Mouse (Mus musculus): ENCODE results near the gene Ica1. TPM values are rescaled to one million over a fixed set of nuclear protein-coding genes. Genes with fewer than 3 reads are reported as not detected.

The Ica1 gene
- total and polyA plus RNA-seq, 3 experiments, result 3.9 to 7.8 (median 7.0) TPM

- H3K36me3 ChIP-seq (ENCODE audit: control insufficient read depth, insufficient read depth, low read length), result no peaks in the 10 kb centered on the region
- no peak overlapping the region for H3K9ac ChIP-seq (ENCODE audit: low read depth, low read length)
- H3K4me3 ChIP-seq, result no peak overlapping the region
- TF ChIP-seq CTCF (IDR thresholded peaks at IDR 0.05) (no peak), EP300 (IDR thresholded peaks at IDR 0.05; ENCODE audit: insufficient read depth, low read depth, low read length) (no peak), POLR2A (IDR thresholded peaks at IDR 0.05; ENCODE audit: insufficient read depth, low read depth, low read length) (no peak)
- H3K27me3 ChIP-seq (ENCODE audit: control insufficient read depth, insufficient read depth, low read length), result no peaks in the 10 kb centered on the region
- intact Hi-C loops (cut with DNase I), result no loop called here
- DNase-seq, result no peak
- peaks cover 1% of the 10 kb centered on the region for H3K79me2 ChIP-seq (replicated peaks; ENCODE audit: control insufficient read depth, insufficient read depth, low read length)
- H3K4me1 ChIP-seq (ENCODE audit: control insufficient read depth, insufficient read depth, low read length), result peaks cover 3% of the 10 kb centered on the region
- 89% methylated on average over 5 of the region's 5 CpGs for WGBS
- H3K27ac ChIP-seq, result no peak overlapping the region
Observed at GRCm38 (mm10) chr6:8766652-8767051, 11.6 kb downstream of the Ica1 start.

DNA sequence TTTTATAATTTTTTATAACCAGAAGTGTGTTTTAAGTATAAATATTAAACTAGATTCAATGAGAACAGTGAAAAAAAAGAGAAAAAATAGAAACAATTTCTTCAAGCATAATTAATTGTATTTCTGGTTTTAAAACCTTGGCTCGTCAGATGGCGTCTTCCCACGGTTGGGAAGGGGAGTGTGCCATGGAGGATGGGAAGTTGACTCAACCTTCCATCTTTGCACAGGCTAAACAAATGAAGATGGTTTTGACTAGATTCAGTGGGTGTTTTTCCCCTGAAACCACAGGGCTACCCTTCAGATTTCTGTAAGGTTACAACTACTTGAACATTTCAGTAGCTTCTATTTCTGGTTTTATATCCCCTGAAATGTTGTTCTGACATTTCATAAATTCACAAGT lies 12.5 kb downstream of the Ica1 start:
- 93% methylated on average over 3 of the region's 3 CpGs for WGBS
- intact Hi-C loops (cut with DNase I), result no loop called here

DNA sequence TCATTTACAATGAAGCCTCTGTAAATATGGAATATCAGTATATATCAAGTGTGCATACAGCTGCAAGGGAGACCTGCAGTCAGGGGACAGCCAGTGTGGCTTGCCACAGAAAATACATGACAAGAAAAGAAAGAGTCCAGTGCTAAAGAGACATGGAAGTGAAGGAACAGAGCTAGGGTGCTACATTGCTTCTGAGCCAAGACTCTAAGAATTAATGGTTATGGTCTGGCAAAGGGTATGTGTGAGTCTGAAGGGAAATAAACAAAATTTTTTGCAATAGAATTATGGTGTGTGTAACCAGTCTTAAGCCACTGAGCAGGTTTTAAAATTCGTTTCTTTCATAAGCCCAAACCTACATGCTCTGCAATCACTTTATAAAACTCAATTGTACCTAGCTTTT lies 13.2 kb downstream of the Ica1 start:
- intact Hi-C loops (cut with DNase I), result no loop called here
- 89% methylated on average over 1 of the region's 1 CpGs for WGBS
- Histone ChIP-seq H3K36me3 (ENCODE audit: control insufficient read depth, insufficient read depth, low read length) (no peaks in the 10 kb centered on the region), H3K27me3 (ENCODE audit: control insufficient read depth, insufficient read depth, low read length) (no peaks in the 10 kb centered on the region), H3K79me2 (replicated peaks; ENCODE audit: control insufficient read depth, insufficient read depth, low read length) (peaks cover 1% of the 10 kb centered on the region), H3K27ac (no peak overlapping the region), H3K4me3 (no peak overlapping the region), H3K9ac (ENCODE audit: low read depth, low read length) (no peak overlapping the region), H3K4me1 (ENCODE audit: control insufficient read depth, insufficient read depth, low read length) (no peaks in the 10 kb centered on the region; the same call in 1 of the 2 replicates)
- no peak for TF ChIP-seq POLR2A (IDR thresholded peaks at IDR 0.05; ENCODE audit: insufficient read depth, low read depth, low read length)
- no peak for TF ChIP-seq CTCF (IDR thresholded peaks at IDR 0.05)
- no peak for TF ChIP-seq EP300 (IDR thresholded peaks at IDR 0.05; ENCODE audit: insufficient read depth, low read depth, low read length)
- no peak for DNase-seq

More for the DNA sequence above, 12.5 kb downstream of the Ica1 start:
- no peak overlapping the region for H3K27ac ChIP-seq
- peaks cover 1% of the 10 kb centered on the region for H3K79me2 ChIP-seq (replicated peaks; ENCODE audit: control insufficient read depth, insufficient read depth, low read length)
- no peak for TF ChIP-seq EP300 (IDR thresholded peaks at IDR 0.05; ENCODE audit: insufficient read depth, low read depth, low read length)
- TF ChIP-seq POLR2A (IDR thresholded peaks at IDR 0.05; ENCODE audit: insufficient read depth, low read depth, low read length), result no peak
- no peak for TF ChIP-seq CTCF (IDR thresholded peaks at IDR 0.05)
- H3K4me3 ChIP-seq, result no peak overlapping the region
- H3K9ac ChIP-seq (ENCODE audit: low read depth, low read length), result no peak overlapping the region
- no peaks in the 10 kb centered on the region for H3K36me3 ChIP-seq (ENCODE audit: control insufficient read depth, insufficient read depth, low read length)
- DNase-seq, result no peak
- no peaks in the 10 kb centered on the region for H3K27me3 ChIP-seq (ENCODE audit: control insufficient read depth, insufficient read depth, low read length)
- peaks cover 3% of the 10 kb centered on the region for H3K4me1 ChIP-seq (ENCODE audit: control insufficient read depth, insufficient read depth, low read length)

DNA sequence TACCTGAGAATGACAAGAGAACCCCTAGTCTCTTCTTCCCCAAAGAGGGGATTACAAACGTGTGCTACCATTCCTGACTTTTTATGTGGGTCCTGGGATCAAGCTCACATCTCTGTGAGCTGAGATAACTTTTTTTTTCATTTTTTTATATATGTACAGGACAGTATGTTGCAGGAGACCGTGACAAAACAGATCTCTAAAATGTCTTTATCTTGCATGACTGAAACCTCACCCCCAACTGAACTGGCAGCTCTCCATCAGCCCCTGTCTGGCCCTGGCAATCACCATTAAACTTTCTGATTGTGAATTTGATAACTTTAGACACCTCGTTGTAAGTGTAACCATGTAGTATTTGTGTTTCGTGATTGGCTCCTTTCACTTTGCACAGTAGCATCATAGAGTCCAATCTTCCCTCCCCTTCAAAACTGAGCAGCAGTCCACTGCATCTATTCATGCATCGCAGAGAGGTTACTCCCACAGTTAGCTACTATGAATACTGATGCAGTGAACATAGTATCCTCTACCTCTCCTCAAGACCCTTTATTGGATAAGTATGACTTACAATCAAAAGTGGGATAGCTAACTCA lies 17.5 kb downstream of the Ica1 start:
- Histone ChIP-seq H3K4me3 (no peak overlapping the region), H3K9ac (ENCODE audit: low read depth, low read length) (no peak overlapping the region), H3K79me2 (replicated peaks; ENCODE audit: control insufficient read depth, insufficient read depth, low read length) (no peaks in the 10 kb centered on the region; the same call in 1 of the 2 replicates), H3K27me3 (ENCODE audit: control insufficient read depth, insufficient read depth, low read length) (no peaks in the 10 kb centered on the region), H3K4me1 (ENCODE audit: control insufficient read depth, insufficient read depth, low read length) (no peaks in the 10 kb centered on the region), H3K27ac (no peak overlapping the region), H3K36me3 (ENCODE audit: control insufficient read depth, insufficient read depth, low read length) (no peaks in the 10 kb centered on the region)
- no peak for DNase-seq
- 71% methylated on average over 5 of the region's 5 CpGs for WGBS
- TF ChIP-seq EP300 (IDR thresholded peaks at IDR 0.05; ENCODE audit: insufficient read depth, low read depth, low read length) (no peak), CTCF (IDR thresholded peaks at IDR 0.05) (no peak), POLR2A (IDR thresholded peaks at IDR 0.05; ENCODE audit: insufficient read depth, low read depth, low read length) (no peak)
- intact Hi-C loops (cut with DNase I), result no loop called here

- Histone ChIP-seq H3K9ac (ENCODE audit: low read depth, low read length) (no peak overlapping the region), H3K79me2 (replicated peaks; ENCODE audit: control insufficient read depth, insufficient read depth, low read length) (no peaks in the 10 kb centered on the region; the same call in 1 of the 2 replicates), H3K36me3 (ENCODE audit: control insufficient read depth, insufficient read depth, low read length) (no peaks in the 10 kb centered on the region), H3K27me3 (ENCODE audit: control insufficient read depth, insufficient read depth, low read length) (no peaks in the 10 kb centered on the region), H3K27ac (peak overlapping the region; percentile 32; the same call in 1 of the 2 replicates), H3K4me3 (no peak overlapping the region), H3K4me1 (ENCODE audit: control insufficient read depth, insufficient read depth, low read length) (no peaks in the 10 kb centered on the region)
- intact Hi-C loops (cut with DNase I), result no loop called here
- TF ChIP-seq POLR2A (IDR thresholded peaks at IDR 0.05; ENCODE audit: insufficient read depth, low read depth, low read length) (no peak), EP300 (IDR thresholded peaks at IDR 0.05; ENCODE audit: insufficient read depth, low read depth, low read length) (no peak), CTCF (IDR thresholded peaks at IDR 0.05) (no peak)
- DNase-seq, result no peak
- WGBS, result 66% methylated on average over 1 of the region's 1 CpGs
Observed at GRCm38 (mm10) chr6:8759901-8760300, 18.4 kb downstream of the Ica1 start.

- WGBS, result 32% methylated on average over 8 of the region's 8 CpGs
- intact Hi-C loops (cut with DNase I), result no loop called here
- Histone ChIP-seq H3K27ac (no peak overlapping the region), H3K9ac (ENCODE audit: low read depth, low read length) (no peak overlapping the region), H3K4me1 (ENCODE audit: control insufficient read depth, insufficient read depth, low read length) (no peaks in the 10 kb centered on the region), H3K4me3 (no peak overlapping the region), H3K27me3 (ENCODE audit: control insufficient read depth, insufficient read depth, low read length) (no peaks in the 10 kb centered on the region), H3K79me2 (replicated peaks; ENCODE audit: control insufficient read depth, insufficient read depth, low read length) (no peaks in the 10 kb centered on the region), H3K36me3 (ENCODE audit: control insufficient read depth, insufficient read depth, low read length) (no peaks in the 10 kb centered on the region)
- no peak for DNase-seq
- TF ChIP-seq POLR2A (IDR thresholded peaks at IDR 0.05; ENCODE audit: insufficient read depth, low read depth, low read length) (no peak), CTCF (IDR thresholded peaks at IDR 0.05) (no peak), EP300 (IDR thresholded peaks at IDR 0.05; ENCODE audit: insufficient read depth, low read depth, low read length) (no peak)
Observed at GRCm38 (mm10) chr6:8755760-8756276, 22.5 kb downstream of the Ica1 start.

All from heart, adult 2 months (tissue).